Mouse (Mus musculus) midbrain, embryonic 12.5 days (tissue): ENCODE measurements around the gene Dhx57. TPM values are rescaled to one million over a fixed set of nuclear protein-coding genes. Genes with fewer than 3 reads are reported as not detected.
"Not testable (repeated sequence)": the region's sequence is repeated elsewhere in the genome, so short reads cannot be mapped to it uniquely, and the experiment has no call there.

ENCODE experiments used
- ATAC-seq: fragments of 200-750 bp; cut with Nextera tagmentation; 2 replicates; pipeline ENCODE4 v1.8.0; 2017; ENCODE audit warnings: low read depth, moderate TSS enrichment, moderate library complexity; ENCODE audit not compliant: low FRiP score
- H3K27ac ChIP-seq: fragments of 300-500 bp; sonication (generic); replicated peaks from 2 replicates; pipeline ENCODE4 v1.5.1; 2016; ENCODE audit warnings: mild to moderate bottlenecking
- H3K27me3 ChIP-seq: fragments of 300-500 bp; sonication (generic); 2 replicates; pipeline ENCODE4 v1.6.1; 2016; ENCODE audit warnings: mild to moderate bottlenecking
- H3K36me3 ChIP-seq: fragments of 300-500 bp; sonication (generic); 2 replicates; pipeline ENCODE4 v1.6.1; 2016
- H3K4me1 ChIP-seq: fragments of 300-500 bp; sonication (generic); 2 replicates; pipeline ENCODE4 v1.6.1; 2016
- H3K4me2 ChIP-seq: fragments of 300-500 bp; sonication (generic); replicated peaks from 2 replicates; pipeline ENCODE4 v1.6.1; 2016; ENCODE audit warnings: mild to moderate bottlenecking, moderate library complexity
- H3K4me3 ChIP-seq: fragments of 300-500 bp; sonication (generic); 2 replicates; pipeline ENCODE4 v1.5.1; 2016; ENCODE audit warnings: mild to moderate bottlenecking
- H3K9ac ChIP-seq: fragments of 300-500 bp; sonication (generic); replicated peaks from 2 replicates; pipeline ENCODE4 v1.6.1; 2016; ENCODE audit warnings: mild to moderate bottlenecking, moderate library complexity
- H3K9me3 ChIP-seq: fragments of 300-500 bp; sonication (generic); 2 replicates; pipeline ENCODE4 v1.6.1; 2016; ENCODE audit warnings: mild to moderate bottlenecking
- WGBS: fragments of 180-500 bp; shearing (Covaris S2); methylation state at CpG from one replicate; pipeline ENCODE4 v1.1.7; 2016; 5-methylcytosine and 5-hydroxymethylcytosine counted together
- polyA plus RNA-seq: library from polyadenylated mRNA; unstranded; fragments of >200 nt; fragmentation: Nextera tagmentation; extraction: Ambion mirVana; gene quantifications from 2 replicates; pipeline ENCODE4 v1.2.1, GENCODE M21; 2016

Gene Dhx57
- polyA plus RNA-seq, 1 experiment from 2014 or later: 34.6 TPM

- Histone ChIP-seq H3K4me2 (no peak overlapping the region), H3K9me3 (no peaks in the 10 kb centered on the region), H3K36me3 (peaks cover 90% of the 10 kb centered on the region), H3K9ac (no peak overlapping the region), H3K27me3 (no peaks in the 10 kb centered on the region), H3K4me1 (no peaks in the 10 kb centered on the region), H3K4me3 (no peak overlapping the region), H3K27ac (no peak overlapping the region)
- ATAC-seq: no peak
- 77% methylated on average over 13 of the region's 13 CpGs for WGBS
Observed at GRCm38 (mm10) chr17:80243116-80243515, 47.2 kb downstream of the Dhx57 start.

GRCm38 (mm10) chr17:80241594-80241993, 48.7 kb downstream of the Dhx57 start:
- WGBS: 92% methylated on average over 9 of the region's 9 CpGs

GRCm38 (mm10) chr17:80237475-80237874, 52.8 kb downstream of the Dhx57 start:
- no peak overlapping the region for H3K9ac ChIP-seq
- no peaks in the 10 kb centered on the region for H3K27me3 ChIP-seq
- no peak for ATAC-seq
- WGBS: 95% methylated on average over 5 of the region's 5 CpGs
- peaks cover 48% of the 10 kb centered on the region for H3K36me3 ChIP-seq
- no peaks in the 10 kb centered on the region for H3K9me3 ChIP-seq
- H3K4me2 ChIP-seq: no peak overlapping the region
- no peak overlapping the region for H3K27ac ChIP-seq
- no peaks in the 10 kb centered on the region for H3K4me1 ChIP-seq
- no peak overlapping the region for H3K4me3 ChIP-seq

More at GRCm38 (mm10) chr17:80241594-80241993, 48.7 kb downstream of the Dhx57 start:
- H3K4me1 ChIP-seq: no peaks in the 10 kb centered on the region
- no peak overlapping the region for H3K27ac ChIP-seq
- H3K4me3 ChIP-seq: no peak overlapping the region
- ATAC-seq: no peak
- no peak overlapping the region for H3K4me2 ChIP-seq
- H3K27me3 ChIP-seq: no peaks in the 10 kb centered on the region
- H3K9me3 ChIP-seq: no peaks in the 10 kb centered on the region
- H3K9ac ChIP-seq: no peak overlapping the region
- H3K36me3 ChIP-seq: peaks cover 85% of the 10 kb centered on the region

- peaks cover 41% of the 10 kb centered on the region for H3K36me3 ChIP-seq
- H3K4me1 ChIP-seq: no peaks in the 10 kb centered on the region
- H3K27ac ChIP-seq: no peak overlapping the region
- no peak overlapping the region for H3K4me2 ChIP-seq
- no peak overlapping the region for H3K9ac ChIP-seq
- no peak for ATAC-seq
- no peak overlapping the region for H3K4me3 ChIP-seq
- no peaks in the 10 kb centered on the region for H3K9me3 ChIP-seq
- H3K27me3 ChIP-seq: no peaks in the 10 kb centered on the region
- WGBS: over 99% methylated on average over 3 of the region's 3 CpGs
Observed at GRCm38 (mm10) chr17:80236805-80237204, 53.5 kb downstream of the Dhx57 start.

GRCm38 (mm10) chr17:80235477-80235876, 54.8 kb downstream of the Dhx57 start:
- no peak for ATAC-seq

GRCm38 (mm10) chr17:80234376-80234775, 55.9 kb downstream of the Dhx57 start:
- Histone ChIP-seq H3K4me2 (no peak overlapping the region), H3K27me3 (no peaks in the 10 kb centered on the region), H3K9ac (no peak overlapping the region), H3K4me1 (no peaks in the 10 kb centered on the region), H3K9me3 (no peaks in the 10 kb centered on the region), H3K36me3 (peaks cover 23% of the 10 kb centered on the region), H3K27ac (no peak overlapping the region), H3K4me3 (no peak overlapping the region)
- 91% methylated on average over 7 of the region's 7 CpGs for WGBS
- no peak for ATAC-seq

More at GRCm38 (mm10) chr17:80235477-80235876, 54.8 kb downstream of the Dhx57 start:
- Histone ChIP-seq H3K4me1 (no peaks in the 10 kb centered on the region), H3K9ac (no peak overlapping the region), H3K4me3 (no peak overlapping the region), H3K9me3 (no peaks in the 10 kb centered on the region), H3K4me2 (no peak overlapping the region), H3K36me3 (peaks cover 32% of the 10 kb centered on the region), H3K27me3 (no peaks in the 10 kb centered on the region), H3K27ac (no peak overlapping the region)
- 92% methylated on average over 3 of the region's 3 CpGs for WGBS

GRCm38 (mm10) chr17:80233844-80234243, 56.4 kb downstream of the Dhx57 start:
- WGBS: 93% methylated on average over 5 of the region's 5 CpGs
- no peaks in the 10 kb centered on the region for H3K9me3 ChIP-seq
- no peak overlapping the region for H3K4me3 ChIP-seq
- peaks cover 23% of the 10 kb centered on the region for H3K36me3 ChIP-seq
- no peak overlapping the region for H3K27ac ChIP-seq
- H3K4me1 ChIP-seq: no peaks in the 10 kb centered on the region
- no peak overlapping the region for H3K9ac ChIP-seq
- no peaks in the 10 kb centered on the region for H3K27me3 ChIP-seq
- no peak overlapping the region for H3K4me2 ChIP-seq
- no peak for ATAC-seq

- Histone ChIP-seq H3K9me3 (no peaks in the 10 kb centered on the region), H3K4me3 (no peak overlapping the region), H3K4me1 (peaks cover 5% of the 10 kb centered on the region), H3K27me3 (no peaks in the 10 kb centered on the region), H3K36me3 (peaks cover 10% of the 10 kb centered on the region; the same call in 1 of the 2 replicates), H3K4me2 (no peak overlapping the region), H3K27ac (no peak overlapping the region), H3K9ac (no peak overlapping the region)
- ATAC-seq: no peak
- 91% methylated on average over 2 of the region's 2 CpGs for WGBS
Observed at GRCm38 (mm10) chr17:80229396-80229795, 60.9 kb downstream of the Dhx57 start.

GRCm38 (mm10) chr17:80225142-80225541, 65.1 kb downstream of the Dhx57 start:
- not testable (repeated sequence) for ATAC-seq
- peak overlapping the region; percentile 76; the same call in 1 of the 2 replicates for H3K27ac ChIP-seq
- WGBS: 63% methylated on average over 5 of the region's 5 CpGs

GRCm38 (mm10) chr17:80224326-80225116, 65.8 kb downstream of the Dhx57 start, which contains the start of gene Gemin6:
Gene Gemin6 (plus strand): TSS chr17:80224441.
- Histone ChIP-seq H3K4me2 (peak within 1 kb of the TSS; percentile 71), H3K9ac (peak within 1 kb of the TSS; percentile 65), H3K27ac (peak within 1 kb of the TSS; percentile 76), H3K36me3 (peaks cover 10% of the 10 kb centered on the region; the same call in 1 of the 2 replicates), H3K9me3 (no peaks in the 10 kb centered on the region), H3K4me1 (peaks cover 7% of the 10 kb centered on the region), H3K4me3 (peak within 1 kb of the TSS; percentile 63), H3K27me3 (no peaks in the 10 kb centered on the region)
- WGBS: under 1% methylated on average over 33 of the region's 33 CpGs
- ATAC-seq: peak; percentile 98

More at GRCm38 (mm10) chr17:80225142-80225541, 65.1 kb downstream of the Dhx57 start:
- Histone ChIP-seq H3K4me3 (peak overlapping the region; percentile 63), H3K9ac (peak overlapping the region; percentile 65), H3K4me2 (peak overlapping the region; percentile 71)
- not testable (repeated sequence) for H3K36me3 ChIP-seq, H3K4me1 ChIP-seq, H3K9me3 ChIP-seq, H3K27me3 ChIP-seq

- Histone ChIP-seq H3K27ac (peak overlapping the region; percentile 76), H3K4me2 (peak overlapping the region; percentile 71), H3K4me1 (peaks cover 7% of the 10 kb centered on the region), H3K27me3 (no peaks in the 10 kb centered on the region), H3K36me3 (peaks cover 3% of the 10 kb centered on the region; the same call in 1 of the 2 replicates), H3K9ac (peak overlapping the region; percentile 65; the same call in 1 of the 2 replicates), H3K9me3 (no peaks in the 10 kb centered on the region), H3K4me3 (peak overlapping the region; percentile 63)
- WGBS: 9% methylated on average over 9 of the region's 9 CpGs
- ATAC-seq: peak; percentile 53
Observed at GRCm38 (mm10) chr17:80223829-80224228, 66.4 kb downstream of the Dhx57 start.

GRCm38 (mm10) chr17:80221890-80222628, 68.2 kb downstream of the Dhx57 start:
- H3K4me2 ChIP-seq: no peak overlapping the region

More at GRCm38 (mm10) chr17:80221890-80222628, 68.2 kb downstream of the Dhx57 start:
- no peak overlapping the region for H3K9ac ChIP-seq
- no peaks in the 10 kb centered on the region for H3K36me3 ChIP-seq
- no peak for ATAC-seq
- peaks cover 7% of the 10 kb centered on the region for H3K4me1 ChIP-seq
- no peak overlapping the region for H3K4me3 ChIP-seq
- no peak overlapping the region for H3K27ac ChIP-seq
- 74% methylated on average over 3 of the region's 3 CpGs for WGBS
- no peaks in the 10 kb centered on the region for H3K27me3 ChIP-seq
- no peaks in the 10 kb centered on the region for H3K9me3 ChIP-seq
